Mouse (Mus musculus): Measurements from ENCODE around the gene Zcchc9. TPM values are rescaled to one million over a fixed set of nuclear protein-coding genes. Genes with fewer than 3 reads are reported as not detected.

Zcchc9 gene
- polyA plus RNA-seq, 1 experiment = 16.4 TPM

GRCm38 (mm10) chr13:91796916-91797315, 10.6 kb downstream of the Zcchc9 start:
- Histone ChIP-seq H3K79me3 (ENCODE audit: low read depth) (peaks cover 7% of the 10 kb centered on the region), H3ac (ENCODE audit: control insufficient read depth, insufficient read length, low read depth) (no peak overlapping the region), H3K4me3 (ENCODE audit: insufficient read depth, poor library complexity, severe bottlenecking) (no peak overlapping the region), H3K27me3 (ENCODE audit: control insufficient read depth, insufficient read depth, insufficient read length) (no peaks in the 10 kb centered on the region), H3K36me3 (ENCODE audit: control insufficient read depth, insufficient read depth) (peaks cover 76% of the 10 kb centered on the region), H3K79me2 (ENCODE audit: control insufficient read depth, insufficient read depth) (peaks cover 9% of the 10 kb centered on the region)
- TF ChIP-seq CTCF (IDR thresholded peaks at IDR 0.05; ENCODE audit: control insufficient read depth, insufficient read depth, insufficient read length) (no peak), MYOD1 (IDR thresholded peaks at IDR 0.05; ENCODE audit: control insufficient read depth, insufficient read length, low read depth) (no peak), CEBPB (IDR thresholded peaks at IDR 0.05; ENCODE audit: low read depth) (no peak), FOSL1 (IDR thresholded peaks at IDR 0.05; ENCODE audit: insufficient read depth, low read length, poor library complexity, severe bottlenecking) (no peak), MAX (IDR thresholded peaks at IDR 0.05) (no peak), USF1 (IDR thresholded peaks at IDR 0.05; ENCODE audit: low read depth) (no peak)

- no peak overlapping the region for H3ac ChIP-seq (ENCODE audit: control insufficient read depth, insufficient read length, low read depth)
- H3K79me3 ChIP-seq (ENCODE audit: low read depth) = peaks cover 2% of the 10 kb centered on the region
- no peak for TF ChIP-seq CTCF (IDR thresholded peaks at IDR 0.05; ENCODE audit: control insufficient read depth, insufficient read depth, insufficient read length)
- TF ChIP-seq FOSL1 (IDR thresholded peaks at IDR 0.05; ENCODE audit: insufficient read depth, low read length, poor library complexity, severe bottlenecking) = no peak
- no peak for TF ChIP-seq CEBPB (IDR thresholded peaks at IDR 0.05; ENCODE audit: low read depth)
- TF ChIP-seq MYOD1 (IDR thresholded peaks at IDR 0.05; ENCODE audit: control insufficient read depth, insufficient read length, low read depth) = no peak
- TF ChIP-seq USF1 (IDR thresholded peaks at IDR 0.05; ENCODE audit: low read depth) = no peak
- no peak for TF ChIP-seq MYOG (IDR thresholded peaks at IDR 0.05; ENCODE audit: control insufficient read depth, extremely low read depth, insufficient read length)
- no peak for TF ChIP-seq MAX (IDR thresholded peaks at IDR 0.05)
- H3K36me3 ChIP-seq (ENCODE audit: control insufficient read depth, insufficient read depth) = peaks cover 68% of the 10 kb centered on the region
- H3K4me3 ChIP-seq (ENCODE audit: insufficient read depth, poor library complexity, severe bottlenecking) = no peak overlapping the region
- H3K79me2 ChIP-seq (ENCODE audit: control insufficient read depth, insufficient read depth) = peaks cover under 1% of the 10 kb centered on the region
- H3K27me3 ChIP-seq (ENCODE audit: control insufficient read depth, insufficient read depth, insufficient read length) = no peaks in the 10 kb centered on the region
These were observed 11.5 kb downstream of the Zcchc9 start for GRCm38 (mm10) chr13:91796003-91796402.

GRCm38 (mm10) chr13:91795593-91795992, 11.9 kb downstream of the Zcchc9 start:
- Histone ChIP-seq H3K79me3 (ENCODE audit: low read depth) (no peaks in the 10 kb centered on the region), H3ac (ENCODE audit: control insufficient read depth, insufficient read length, low read depth) (no peak overlapping the region), H3K27me3 (ENCODE audit: control insufficient read depth, insufficient read depth, insufficient read length) (no peaks in the 10 kb centered on the region), H3K4me3 (ENCODE audit: insufficient read depth, poor library complexity, severe bottlenecking) (no peak overlapping the region), H3K36me3 (ENCODE audit: control insufficient read depth, insufficient read depth) (peaks cover 64% of the 10 kb centered on the region), H3K79me2 (ENCODE audit: control insufficient read depth, insufficient read depth) (no peaks in the 10 kb centered on the region)
- TF ChIP-seq USF1 (IDR thresholded peaks at IDR 0.05; ENCODE audit: low read depth) = no peak
- no peak for TF ChIP-seq MAX (IDR thresholded peaks at IDR 0.05)
- no peak for TF ChIP-seq FOSL1 (IDR thresholded peaks at IDR 0.05; ENCODE audit: insufficient read depth, low read length, poor library complexity, severe bottlenecking)
- no peak for TF ChIP-seq MYOD1 (IDR thresholded peaks at IDR 0.05; ENCODE audit: control insufficient read depth, insufficient read length, low read depth)
- no peak for TF ChIP-seq CEBPB (IDR thresholded peaks at IDR 0.05; ENCODE audit: low read depth)
- no peak for TF ChIP-seq MYOG (IDR thresholded peaks at IDR 0.05; ENCODE audit: control insufficient read depth, extremely low read depth, insufficient read length)
- no peak for TF ChIP-seq CTCF (IDR thresholded peaks at IDR 0.05; ENCODE audit: control insufficient read depth, insufficient read depth, insufficient read length)

- Histone ChIP-seq H3K79me3 (ENCODE audit: low read depth) (no peaks in the 10 kb centered on the region), H3K27me3 (ENCODE audit: control insufficient read depth, insufficient read depth, insufficient read length) (no peaks in the 10 kb centered on the region), H3K36me3 (ENCODE audit: control insufficient read depth, insufficient read depth) (peaks cover 58% of the 10 kb centered on the region), H3ac (ENCODE audit: control insufficient read depth, insufficient read length, low read depth) (no peak overlapping the region), H3K79me2 (ENCODE audit: control insufficient read depth, insufficient read depth) (no peaks in the 10 kb centered on the region), H3K4me3 (ENCODE audit: insufficient read depth, poor library complexity, severe bottlenecking) (no peak overlapping the region)
- no peak for TF ChIP-seq MAX (IDR thresholded peaks at IDR 0.05)
- no peak for TF ChIP-seq CTCF (IDR thresholded peaks at IDR 0.05; ENCODE audit: control insufficient read depth, insufficient read depth, insufficient read length)
- no peak for TF ChIP-seq CEBPB (IDR thresholded peaks at IDR 0.05; ENCODE audit: low read depth)
- TF ChIP-seq MYOD1 (IDR thresholded peaks at IDR 0.05; ENCODE audit: control insufficient read depth, insufficient read length, low read depth) = no peak
- no peak for TF ChIP-seq USF1 (IDR thresholded peaks at IDR 0.05; ENCODE audit: low read depth)
- no peak for TF ChIP-seq FOSL1 (IDR thresholded peaks at IDR 0.05; ENCODE audit: insufficient read depth, low read length, poor library complexity, severe bottlenecking)
- no peak for TF ChIP-seq MYOG (IDR thresholded peaks at IDR 0.05; ENCODE audit: control insufficient read depth, extremely low read depth, insufficient read length)
These were observed 12.5 kb downstream of the Zcchc9 start for GRCm38 (mm10) chr13:91794926-91795436.

- no peaks in the 10 kb centered on the region for H3K27me3 ChIP-seq (ENCODE audit: control insufficient read depth, insufficient read depth, insufficient read length)
- H3K79me2 ChIP-seq (ENCODE audit: control insufficient read depth, insufficient read depth) = no peaks in the 10 kb centered on the region
- no peak overlapping the region for H3K4me3 ChIP-seq (ENCODE audit: insufficient read depth, poor library complexity, severe bottlenecking)
- H3ac ChIP-seq (ENCODE audit: control insufficient read depth, insufficient read length, low read depth) = no peak overlapping the region
- TF ChIP-seq USF1 (IDR thresholded peaks at IDR 0.05; ENCODE audit: low read depth) = no peak
- no peak for TF ChIP-seq CTCF (IDR thresholded peaks at IDR 0.05; ENCODE audit: control insufficient read depth, insufficient read depth, insufficient read length)
- no peak for TF ChIP-seq MYOG (IDR thresholded peaks at IDR 0.05; ENCODE audit: control insufficient read depth, extremely low read depth, insufficient read length)
- no peak for TF ChIP-seq CEBPB (IDR thresholded peaks at IDR 0.05; ENCODE audit: low read depth)
- no peak for TF ChIP-seq MYOD1 (IDR thresholded peaks at IDR 0.05; ENCODE audit: control insufficient read depth, insufficient read length, low read depth)
- no peak for TF ChIP-seq MAX (IDR thresholded peaks at IDR 0.05)
- TF ChIP-seq FOSL1 (IDR thresholded peaks at IDR 0.05; ENCODE audit: insufficient read depth, low read length, poor library complexity, severe bottlenecking) = no peak
- no peaks in the 10 kb centered on the region for H3K79me3 ChIP-seq (ENCODE audit: low read depth)
- H3K36me3 ChIP-seq (ENCODE audit: control insufficient read depth, insufficient read depth) = peaks cover 31% of the 10 kb centered on the region
These were observed 15.5 kb downstream of the Zcchc9 start for GRCm38 (mm10) chr13:91792035-91792434.

GRCm38 (mm10) chr13:91779892-91780291, 27.6 kb downstream of the Zcchc9 start:
- H3K79me2 ChIP-seq (ENCODE audit: control insufficient read depth, insufficient read depth) = no peaks in the 10 kb centered on the region

More at GRCm38 (mm10) chr13:91779892-91780291, 27.6 kb downstream of the Zcchc9 start:
- Histone ChIP-seq H3K27me3 (ENCODE audit: control insufficient read depth, insufficient read depth, insufficient read length) (no peaks in the 10 kb centered on the region), H3K36me3 (ENCODE audit: control insufficient read depth, insufficient read depth) (no peaks in the 10 kb centered on the region), H3K4me3 (ENCODE audit: insufficient read depth, poor library complexity, severe bottlenecking) (no peak overlapping the region), H3K79me3 (ENCODE audit: low read depth) (no peaks in the 10 kb centered on the region), H3ac (ENCODE audit: control insufficient read depth, insufficient read length, low read depth) (no peak overlapping the region)
- TF ChIP-seq CEBPB (IDR thresholded peaks at IDR 0.05; ENCODE audit: low read depth) = no peak
- no peak for TF ChIP-seq MYOD1 (IDR thresholded peaks at IDR 0.05; ENCODE audit: control insufficient read depth, insufficient read length, low read depth)
- no peak for TF ChIP-seq FOSL1 (IDR thresholded peaks at IDR 0.05; ENCODE audit: insufficient read depth, low read length, poor library complexity, severe bottlenecking)
- TF ChIP-seq CTCF (IDR thresholded peaks at IDR 0.05; ENCODE audit: control insufficient read depth, insufficient read depth, insufficient read length) = no peak
- TF ChIP-seq MYOG (IDR thresholded peaks at IDR 0.05; ENCODE audit: control insufficient read depth, extremely low read depth, insufficient read length) = no peak
- no peak for TF ChIP-seq USF1 (IDR thresholded peaks at IDR 0.05; ENCODE audit: low read depth)
- TF ChIP-seq MAX (IDR thresholded peaks at IDR 0.05) = no peak

Measured in C2C12 (cell line).